Mouse (Mus musculus): ENCODE measurements around the gene Nkd1.

DNA sequence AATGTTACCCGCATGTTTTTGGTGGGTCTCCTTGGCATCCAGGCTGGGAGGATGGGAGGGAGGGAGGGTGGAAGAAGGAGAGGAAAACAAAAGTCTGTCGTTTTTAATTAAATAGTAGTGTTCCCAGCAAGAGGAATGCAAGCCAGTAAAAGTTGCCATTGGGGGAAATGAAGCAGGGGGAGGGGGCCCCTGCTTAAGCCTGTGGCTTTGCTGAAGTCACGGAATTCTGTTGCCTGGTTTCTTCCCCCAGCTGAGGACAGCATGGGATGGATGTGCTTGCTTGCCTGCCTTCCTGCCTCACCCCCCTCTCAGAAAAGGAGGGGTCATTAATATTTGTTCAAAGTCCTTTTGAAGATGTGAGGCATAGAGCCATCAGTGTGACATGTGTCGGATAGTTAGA, 3.0 kb downstream of the Nkd1 start:
- TF ChIP-seq CTCF (IDR thresholded peaks at IDR 0.05; ENCODE audit: low read depth): no peak
- TF ChIP-seq EP300 (optimal IDR thresholded peaks at IDR 0.05): no peak
